Mouse (Mus musculus): Measurements from ENCODE around the gene Tmc8.
"Not testable (repeated sequence)": the region's sequence is repeated elsewhere in the genome, so short reads cannot be mapped to it uniquely, and the experiment has no call there.

- TF ChIP-seq GATA1 (IDR thresholded peaks at IDR 0.05; ENCODE audit: borderline replicate concordance, low read length); FLI1 (IDR thresholded peaks at IDR 0.05; ENCODE audit: low read length): not testable (repeated sequence)
Observed at GRCm38 (mm10) chr11:117788481-117788880, 6.6 kb downstream of the Tmc8 start.

Data from megakaryocyte, embryonic 14.5 days (primary cell).